Mouse (Mus musculus): ENCODE data around the gene Khdrbs2.

DNA sequence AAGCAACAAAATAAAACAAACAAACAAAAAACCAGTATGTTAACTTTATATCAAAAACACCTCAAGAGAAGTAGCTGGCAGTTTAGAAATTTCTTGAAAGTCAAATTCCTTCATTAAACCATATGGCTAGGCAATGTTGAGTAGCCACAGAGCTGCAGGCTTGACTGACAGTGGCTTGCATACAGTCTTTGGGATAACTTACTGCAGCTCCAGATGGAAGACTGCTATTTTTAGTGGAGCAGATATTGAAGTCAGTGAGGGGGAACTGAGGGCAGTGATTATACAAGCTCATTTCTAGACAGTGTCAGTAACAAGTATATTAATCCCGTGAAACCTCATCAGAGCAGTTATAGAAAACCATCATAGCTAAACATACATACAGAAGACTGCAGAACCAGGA is 166.6 kb downstream of the Khdrbs2 start:
- TF ChIP-seq CTCF (IDR thresholded peaks at IDR 0.05; ENCODE audit: borderline replicate concordance, insufficient read depth, low read depth, low read length) (no peak), POLR2A (IDR thresholded peaks at IDR 0.05; ENCODE audit: borderline replicate concordance, insufficient read depth, low read length) (no peak)
